ENCODE assay signal across 8 mouse cellular contexts in the genomic region with DNA sequence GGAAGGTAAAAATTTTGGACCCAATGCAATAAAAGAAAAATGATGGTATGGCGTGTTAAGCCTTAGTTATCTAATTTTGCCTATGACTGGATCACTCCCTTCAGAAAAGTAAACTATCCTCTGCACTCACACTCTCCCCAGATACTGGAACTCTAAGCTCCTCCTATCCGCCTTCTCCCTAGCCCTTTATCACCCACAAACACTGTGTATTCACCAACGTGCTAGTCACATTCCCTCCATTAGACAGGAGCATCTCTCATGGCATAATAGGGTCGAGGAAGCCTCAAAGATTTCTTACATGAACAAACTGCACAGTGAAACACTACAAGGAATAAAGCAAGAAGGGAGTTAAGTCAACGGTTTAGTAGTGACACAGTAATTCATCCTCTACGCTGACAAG. TPM values are rescaled to one million over a fixed set of nuclear protein-coding genes. Genes with fewer than 3 reads are reported as not detected.
DNase-seq lines count a peak whose midpoint lies in the region; ATAC-seq and TF ChIP-seq lines count a peak whose summit lies in the region.

No protein-coding gene starts in this region.

- peak overlapping the region; percentile 9; the same call in 1 of the 2 replicates for H3K4me3 ChIP-seq in kidney, adult 2 months (ENCODE audit: insufficient read depth, low read depth, low read length)
- H3K4me3 ChIP-seq in brown adipose tissue, adult 24 weeks (ENCODE audit: insufficient read depth, low read depth, low read length), result peak overlapping the region; percentile 94
- H3K4me3 ChIP-seq in hindbrain, embryonic 14.5 days (replicated peaks; ENCODE audit: low read length), result peak overlapping the region; percentile 99
- H3K4me3 ChIP-seq in midbrain, embryonic 12.5 days, result peak overlapping the region; percentile 97

- H3K36me3 ChIP-seq in kidney, adult 2 months (ENCODE audit: control insufficient read depth, insufficient read depth, low read length), result no peaks in the 10 kb centered on the region
- no peaks in the 10 kb centered on the region for H3K36me3 ChIP-seq in hindbrain, embryonic 14.5 days (replicated peaks; ENCODE audit: control insufficient read depth, insufficient read depth)
- no peaks in the 10 kb centered on the region for H3K36me3 ChIP-seq in midbrain, embryonic 12.5 days

- H3K4me2 ChIP-seq in hindbrain, embryonic 14.5 days (replicated peaks), result peak overlapping the region; percentile 78
- H3K4me2 ChIP-seq in midbrain, embryonic 12.5 days (replicated peaks), result peak overlapping the region; percentile 81

- no peaks in the 10 kb centered on the region for H3K27me3 ChIP-seq in kidney, adult 2 months (replicated peaks; ENCODE audit: control insufficient read depth, insufficient read depth, low read length)
- H3K27me3 ChIP-seq in hindbrain, embryonic 14.5 days (ENCODE audit: control insufficient read depth, insufficient read depth, low read length), result 0 out of 2 replicates have a peak, but pooled peaks cover 3% of the 10 kb centered on the region
- peaks cover 19% of the 10 kb centered on the region for H3K27me3 ChIP-seq in midbrain, embryonic 12.5 days

- no peaks in the 10 kb centered on the region for H3K9me3 ChIP-seq in hindbrain, embryonic 14.5 days (ENCODE audit: control insufficient read depth, low read length)
- H3K9me3 ChIP-seq in midbrain, embryonic 12.5 days, result no peaks in the 10 kb centered on the region

- no peak for TF ChIP-seq POLR2A in kidney, adult 2 months (IDR thresholded peaks at IDR 0.05; ENCODE audit: low read depth, low read length)

- ATAC-seq in hindbrain, embryonic 14.5 days (ENCODE audit: low FRiP score), result no peak
- ATAC-seq in midbrain, embryonic 12.5 days (ENCODE audit: low FRiP score, low read depth), result no peak
- no peak for ATAC-seq in cerebellum, adult (ENCODE audit: insufficient number of reproducible peaks, low FRiP score, low TSS enrichment)
- no peak for ATAC-seq in activated CD4-positive, CD25-positive, alpha-beta regulatory T cell, adult 4 months

- peaks cover 3% of the 10 kb centered on the region; the same call in 1 of the 2 replicates for H3K4me1 ChIP-seq in kidney, adult 2 months (ENCODE audit: control insufficient read depth, insufficient read depth, low read length)
- H3K4me1 ChIP-seq in brown adipose tissue, adult 24 weeks (ENCODE audit: control insufficient read depth, insufficient read depth, insufficient read length, low read length), result no peaks in the 10 kb centered on the region
- peaks cover 15% of the 10 kb centered on the region for H3K4me1 ChIP-seq in hindbrain, embryonic 14.5 days (replicated peaks; ENCODE audit: control insufficient read depth, insufficient read depth, low read length)
- H3K4me1 ChIP-seq in midbrain, embryonic 12.5 days, result peaks cover 19% of the 10 kb centered on the region

- no peak for DNase-seq in kidney, adult 2 months
- no peak for DNase-seq in kidney, adult 18-20 months
- no peak for DNase-seq in hindbrain, embryonic 14.5 days (ENCODE audit: low spot score)
- no peak for DNase-seq in left cerebral cortex, postnatal 25 days (ENCODE audit: low spot score in 2 of 2)

- no peak overlapping the region for H3K27ac ChIP-seq in kidney, adult 2 months (ENCODE audit: insufficient read depth, low read depth, low read length)
- no peak overlapping the region for H3K27ac ChIP-seq in brown adipose tissue, adult 24 weeks (replicated peaks; ENCODE audit: low read depth, low read length)
- no peak overlapping the region for H3K27ac ChIP-seq in hindbrain, embryonic 14.5 days
- no peak overlapping the region for H3K27ac ChIP-seq in midbrain, embryonic 12.5 days (replicated peaks)

- intact Hi-C loops in left cerebral cortex, postnatal 25 days (cut with DNase I), result loop anchor here (5.0 to 10.0 kb wide), 2 partner anchors 131 to 276 kb away; a partner anchor contains a TSS

- peak overlapping the region; percentile 94 for H3K9ac ChIP-seq in hindbrain, embryonic 14.5 days
- peak overlapping the region; percentile 89 for H3K9ac ChIP-seq in midbrain, embryonic 12.5 days (replicated peaks)

- WGBS in kidney, adult 2 months, result 28% methylated on average over 6 of the region's 6 CpGs
- 38% methylated on average over 6 of the region's 6 CpGs for WGBS in hindbrain, embryonic 14.5 days
- 38% methylated on average over 6 of the region's 6 CpGs for WGBS in midbrain, embryonic 12.5 days

- TF ChIP-seq CTCF in kidney, adult 2 months (conservative IDR thresholded peaks at IDR 0.05; ENCODE audit: insufficient read depth, insufficient read length, low read depth, low read length), result no peak

RNA-seq across cellular contexts. Expression of a gene that starts 1.1 kb away (rescaled TPM):
- polyA plus RNA-seq in kidney, adult 2 months (2012; rRNA removed), result 28.4 and 36.4 TPM in 2 replicates
- polyA plus RNA-seq in brown adipose tissue, adult 24 weeks (2012; ENCODE audit: insufficient read depth, insufficient read length, missing spikeins), result 11.0 and 21.8 TPM in 2 replicates
- polyA plus RNA-seq in hindbrain, embryonic 14.5 days (2014; fragmentation: Nextera tagmentation; extraction: Ambion mirVana), result 39.6 and 43.9 TPM in 2 replicates
- 55.6 and 56.1 TPM in 2 replicates for polyA plus RNA-seq in midbrain, embryonic 12.5 days (2016; fragmentation: Nextera tagmentation; extraction: Ambion mirVana)
- 10 to 100 TPM; 40.4 to 42.8 TPM for polyA plus RNA-seq in activated CD4-positive, CD25-positive, alpha-beta regulatory T cell, adult 4 months (2017; shearing (Covaris generic))
- total RNA-seq in left cerebral cortex, postnatal 25 days (2021), result 10 to 100 TPM; 31.6 to 34.4 TPM

Comparison
In these comparisons a context has a peak if more than half of its experiments do, and no peak if none do; other contexts are left out.
1. H3K4me3 ChIP-seq: peak in every context shown above with its lines; median percentile 99 in hindbrain, embryonic 14.5 days; 97 in midbrain, embryonic 12.5 days; 94 in brown adipose tissue, adult 24 weeks; 9 in kidney, adult 2 months.